Mouse (Mus musculus): ENCODE data around the gene Adamts20. TPM values are rescaled to one million over a fixed set of nuclear protein-coding genes. Genes with fewer than 3 reads are reported as not detected.
"Not testable (repeated sequence)": the region's sequence is repeated elsewhere in the genome, so short reads cannot be mapped to it uniquely, and the experiment has no call there.

Gene Adamts20
- polyA plus RNA-seq, 1 experiment from 2014 or later = 3.4 TPM

- Histone ChIP-seq H3K4me3 (peak overlapping the region; percentile 71), H3K9ac (peak overlapping the region; percentile 83), H3K36me3 (ENCODE audit: poor library complexity, severe bottlenecking) (no peaks in the 10 kb centered on the region), H3K4me1 (peaks cover 21% of the 10 kb centered on the region; the same call in 1 of the 2 replicates), H3K27ac (no peak overlapping the region), H3K27me3 (peaks cover 12% of the 10 kb centered on the region), H3K9me3 (replicated peaks) (no peaks in the 10 kb centered on the region), H3K4me2 (peak overlapping the region; percentile 97)
- WGBS = under 1% methylated on average over 64 of the region's 65 CpGs
- ATAC-seq = peak; percentile 96
These were observed 61.1 kb downstream of the Adamts20 start for GRCm38 (mm10) chr15:94404071-94404545.

- Histone ChIP-seq H3K4me1 (peaks cover 21% of the 10 kb centered on the region; the same call in 1 of the 2 replicates), H3K36me3 (ENCODE audit: poor library complexity, severe bottlenecking) (no peaks in the 10 kb centered on the region), H3K9me3 (replicated peaks) (no peaks in the 10 kb centered on the region), H3K4me2 (peak overlapping the region; percentile 97), H3K4me3 (peak overlapping the region; percentile 71), H3K9ac (peak overlapping the region; percentile 83), H3K27me3 (peaks cover 12% of the 10 kb centered on the region), H3K27ac (no peak overlapping the region)
- peak; percentile 59 for ATAC-seq
- WGBS = under 1% methylated on average over 34 of the region's 34 CpGs
These were observed 61.7 kb downstream of the Adamts20 start for GRCm38 (mm10) chr15:94403461-94404070.

GRCm38 (mm10) chr15:94403018-94403417 is 62.2 kb downstream of the Adamts20 start:
- H3K9ac ChIP-seq = peak overlapping the region; percentile 83
- WGBS = 5% methylated on average over 15 of the region's 15 CpGs
- H3K4me2 ChIP-seq = peak overlapping the region; percentile 97
- no peak overlapping the region for H3K27ac ChIP-seq
- H3K4me3 ChIP-seq = peak overlapping the region; percentile 71
- peaks cover 12% of the 10 kb centered on the region for H3K27me3 ChIP-seq
- peak; percentile 22; the same call in 1 of the 2 replicates for ATAC-seq
- no peaks in the 10 kb centered on the region for H3K9me3 ChIP-seq (replicated peaks)
- H3K36me3 ChIP-seq (ENCODE audit: poor library complexity, severe bottlenecking) = no peaks in the 10 kb centered on the region
- peaks cover 21% of the 10 kb centered on the region; the same call in 1 of the 2 replicates for H3K4me1 ChIP-seq

GRCm38 (mm10) chr15:94392737-94393136 is 72.5 kb downstream of the Adamts20 start:
- Histone ChIP-seq H3K9me3 (replicated peaks) (no peaks in the 10 kb centered on the region), H3K4me2 (no peak overlapping the region), H3K4me1 (peaks cover 7% of the 10 kb centered on the region; the same call in 1 of the 2 replicates), H3K27ac (0 out of 2 replicates have a peak overlapping the region, but pooled peaks have one; percentile 1), H3K36me3 (ENCODE audit: poor library complexity, severe bottlenecking) (no peaks in the 10 kb centered on the region), H3K9ac (no peak overlapping the region), H3K4me3 (no peak overlapping the region), H3K27me3 (no peaks in the 10 kb centered on the region)
- 8% methylated on average over 7 of the region's 7 CpGs for WGBS
- ATAC-seq = peak; percentile 53; the same call in 1 of the 2 replicates

GRCm38 (mm10) chr15:94390127-94390526 is 75.1 kb downstream of the Adamts20 start:
- 71% methylated on average over 2 of the region's 2 CpGs for WGBS
- not testable (repeated sequence) for H3K9me3 ChIP-seq (replicated peaks); H3K27me3 ChIP-seq; H3K27ac ChIP-seq; H3K9ac ChIP-seq; H3K36me3 ChIP-seq (ENCODE audit: poor library complexity, severe bottlenecking); H3K4me2 ChIP-seq; H3K4me3 ChIP-seq; H3K4me1 ChIP-seq; ATAC-seq

GRCm38 (mm10) chr15:94379425-94379824 is 85.8 kb downstream of the Adamts20 start:
- H3K4me2 ChIP-seq = no peak overlapping the region
- 97% methylated on average over 7 of the region's 9 CpGs for WGBS
- H3K27ac ChIP-seq = no peak overlapping the region

GRCm38 (mm10) chr15:94372548-94372947 is 92.7 kb downstream of the Adamts20 start:
- H3K9ac ChIP-seq = no peak overlapping the region
- no peak overlapping the region for H3K4me3 ChIP-seq
- H3K4me1 ChIP-seq = no peaks in the 10 kb centered on the region
- H3K4me2 ChIP-seq = no peak overlapping the region
- H3K36me3 ChIP-seq (ENCODE audit: poor library complexity, severe bottlenecking) = no peaks in the 10 kb centered on the region
- no peaks in the 10 kb centered on the region for H3K9me3 ChIP-seq (replicated peaks)
- H3K27me3 ChIP-seq = no peaks in the 10 kb centered on the region
- WGBS = 85% methylated on average over 7 of the region's 7 CpGs
- no peak overlapping the region for H3K27ac ChIP-seq
- no peak for ATAC-seq

More at GRCm38 (mm10) chr15:94379425-94379824, 85.8 kb downstream of the Adamts20 start:
- Histone ChIP-seq H3K9ac (no peak overlapping the region), H3K4me3 (no peak overlapping the region), H3K4me1 (no peaks in the 10 kb centered on the region), H3K36me3 (ENCODE audit: poor library complexity, severe bottlenecking) (no peaks in the 10 kb centered on the region), H3K9me3 (replicated peaks) (no peaks in the 10 kb centered on the region), H3K27me3 (no peaks in the 10 kb centered on the region)
- ATAC-seq = no peak

- WGBS = 92% methylated on average over 18 of the region's 18 CpGs
These were observed 116.2 kb downstream of the Adamts20 start for GRCm38 (mm10) chr15:94349052-94349451.

GRCm38 (mm10) chr15:94344317-94344716 is 120.9 kb downstream of the Adamts20 start:
- ATAC-seq = no peak
- no peaks in the 10 kb centered on the region for H3K27me3 ChIP-seq

More at GRCm38 (mm10) chr15:94349052-94349451, 116.2 kb downstream of the Adamts20 start:
- Histone ChIP-seq H3K4me2 (no peak overlapping the region), H3K4me1 (no peaks in the 10 kb centered on the region), H3K9ac (no peak overlapping the region), H3K27me3 (no peaks in the 10 kb centered on the region), H3K4me3 (no peak overlapping the region), H3K36me3 (ENCODE audit: poor library complexity, severe bottlenecking) (peaks cover 24% of the 10 kb centered on the region), H3K27ac (no peak overlapping the region), H3K9me3 (replicated peaks) (0 out of 2 replicates have a peak, but pooled peaks cover 3% of the 10 kb centered on the region)
- no peak for ATAC-seq

GRCm38 (mm10) chr15:94342365-94342764 is 122.9 kb downstream of the Adamts20 start:
- Histone ChIP-seq H3K9ac (no peak overlapping the region), H3K4me2 (no peak overlapping the region), H3K27me3 (no peaks in the 10 kb centered on the region), H3K4me1 (no peaks in the 10 kb centered on the region), H3K9me3 (replicated peaks) (no peaks in the 10 kb centered on the region), H3K36me3 (ENCODE audit: poor library complexity, severe bottlenecking) (peaks cover 15% of the 10 kb centered on the region), H3K4me3 (no peak overlapping the region), H3K27ac (no peak overlapping the region)
- 0 out of 2 replicates have a peak, but pooled peaks have one; percentile 36 for ATAC-seq
- 58% methylated on average over 10 of the region's 10 CpGs for WGBS

More at GRCm38 (mm10) chr15:94344317-94344716, 120.9 kb downstream of the Adamts20 start:
- no peaks in the 10 kb centered on the region for H3K4me1 ChIP-seq
- no peak overlapping the region for H3K4me2 ChIP-seq
- no peaks in the 10 kb centered on the region for H3K9me3 ChIP-seq (replicated peaks)
- 90% methylated on average over 5 of the region's 5 CpGs for WGBS
- H3K27ac ChIP-seq = no peak overlapping the region
- H3K9ac ChIP-seq = no peak overlapping the region
- no peak overlapping the region for H3K4me3 ChIP-seq
- peaks cover 18% of the 10 kb centered on the region for H3K36me3 ChIP-seq (ENCODE audit: poor library complexity, severe bottlenecking)

- Histone ChIP-seq H3K9ac (no peak overlapping the region), H3K36me3 (ENCODE audit: poor library complexity, severe bottlenecking) (peaks cover 1% of the 10 kb centered on the region), H3K4me2 (no peak overlapping the region), H3K27me3 (no peaks in the 10 kb centered on the region), H3K4me1 (no peaks in the 10 kb centered on the region), H3K4me3 (no peak overlapping the region), H3K27ac (no peak overlapping the region), H3K9me3 (replicated peaks) (no peaks in the 10 kb centered on the region)
- ATAC-seq = no peak
- WGBS = 95% methylated on average over 8 of the region's 8 CpGs
These were observed 126.2 kb downstream of the Adamts20 start for GRCm38 (mm10) chr15:94339011-94339410.

- ATAC-seq = no peak
- 48% methylated on average over 10 of the region's 10 CpGs for WGBS
- H3K27me3 ChIP-seq = no peaks in the 10 kb centered on the region
- H3K9ac ChIP-seq = no peak overlapping the region
- H3K4me3 ChIP-seq = no peak overlapping the region
- no peak overlapping the region for H3K27ac ChIP-seq
- no peaks in the 10 kb centered on the region; the same call in 1 of the 2 replicates for H3K36me3 ChIP-seq (ENCODE audit: poor library complexity, severe bottlenecking)
- H3K9me3 ChIP-seq (replicated peaks) = no peaks in the 10 kb centered on the region
- H3K4me1 ChIP-seq = no peaks in the 10 kb centered on the region
- no peak overlapping the region for H3K4me2 ChIP-seq
These were observed 130.6 kb downstream of the Adamts20 start for GRCm38 (mm10) chr15:94334586-94334985.
